Mouse (Mus musculus): ENCODE data around the gene Vangl2. TPM values are rescaled to one million over a fixed set of nuclear protein-coding genes. Genes with fewer than 3 reads are reported as not detected.

The Vangl2 gene
- polyA plus RNA-seq, 1 experiment from 2014 or later = 15.4 TPM

GRCm38 (mm10) chr1:171969221-171969620 lies 59.0 kb downstream of the Vangl2 start:
- DNase-seq (ENCODE audit: low spot score) = no peak

GRCm38 (mm10) chr1:171966054-171966790 lies 62.0 kb downstream of the Vangl2 start:
- peak; percentile 25 for DNase-seq (ENCODE audit: low spot score)

GRCm38 (mm10) chr1:171963613-171964012 lies 64.6 kb downstream of the Vangl2 start:
- peak; percentile 54 for DNase-seq (ENCODE audit: low spot score)

- DNase-seq (ENCODE audit: low spot score) = peak; percentile 83
Measured at GRCm38 (mm10) chr1:171961704-171962103, 66.5 kb downstream of the Vangl2 start.

GRCm38 (mm10) chr1:171960726-171961125 lies 67.5 kb downstream of the Vangl2 start:
- peak; percentile 31 for DNase-seq (ENCODE audit: low spot score)

- DNase-seq (ENCODE audit: low spot score) = peak; percentile 21
Measured at GRCm38 (mm10) chr1:171957411-171957810, 70.8 kb downstream of the Vangl2 start.

GRCm38 (mm10) chr1:171955071-171955470 lies 73.2 kb downstream of the Vangl2 start:
- peak; percentile 42 for DNase-seq (ENCODE audit: low spot score)

Other genes starting within 250 kb of the Vangl2 start
- gene Cd84, start 188.7 kb downstream of the Vangl2 start, polyA plus RNA-seq (2015; fragmentation: Nextera tagmentation; extraction: Ambion mirVana) = 42.9 and 52.1 TPM in 2 replicates
- 0.39 and 0.88 TPM in 2 replicates for gene Gm10521, start 132.8 kb downstream of the Vangl2 start, polyA plus RNA-seq (2015; fragmentation: Nextera tagmentation; extraction: Ambion mirVana)
- 228 and 249 TPM in 2 replicates for gene Slamf6, start 110.9 kb downstream of the Vangl2 start, polyA plus RNA-seq (2015; fragmentation: Nextera tagmentation; extraction: Ambion mirVana)
- not detected in 2 replicates for gene Nhlh1, start 29.1 kb upstream of the Vangl2 start, polyA plus RNA-seq (2015; fragmentation: Nextera tagmentation; extraction: Ambion mirVana)
- gene Copa, start 54.1 kb upstream of the Vangl2 start, polyA plus RNA-seq (2015; fragmentation: Nextera tagmentation; extraction: Ambion mirVana) = 115 and 123 TPM in 2 replicates
- gene Ncstn, start 54.4 kb upstream of the Vangl2 start, polyA plus RNA-seq (2015; fragmentation: Nextera tagmentation; extraction: Ambion mirVana) = 69.2 and 75.0 TPM in 2 replicates
- 73.9 and 74.0 TPM in 2 replicates for gene Pex19, start 98.3 kb upstream of the Vangl2 start, polyA plus RNA-seq (2015; fragmentation: Nextera tagmentation; extraction: Ambion mirVana)
- gene Dcaf8, start 119.6 kb upstream of the Vangl2 start, polyA plus RNA-seq (2015; fragmentation: Nextera tagmentation; extraction: Ambion mirVana) = 93.2 and 103 TPM in 2 replicates
- 31.1 and 32.8 TPM in 2 replicates for gene Pea15a, start 178.4 kb upstream of the Vangl2 start, polyA plus RNA-seq (2015; fragmentation: Nextera tagmentation; extraction: Ambion mirVana)
- gene Casq1, start 191.4 kb upstream of the Vangl2 start, polyA plus RNA-seq (2015; fragmentation: Nextera tagmentation; extraction: Ambion mirVana) = 1.4 and 2.0 TPM in 2 replicates
- not detected in 2 replicates for gene Atp1a4, start 230.0 kb upstream of the Vangl2 start, polyA plus RNA-seq (2015; fragmentation: Nextera tagmentation; extraction: Ambion mirVana)
- 24.2 and 28.4 TPM in 2 replicates for gene Igsf8, start 233.2 kb upstream of the Vangl2 start, polyA plus RNA-seq (2015; fragmentation: Nextera tagmentation; extraction: Ambion mirVana)